In the genomic region with DNA sequence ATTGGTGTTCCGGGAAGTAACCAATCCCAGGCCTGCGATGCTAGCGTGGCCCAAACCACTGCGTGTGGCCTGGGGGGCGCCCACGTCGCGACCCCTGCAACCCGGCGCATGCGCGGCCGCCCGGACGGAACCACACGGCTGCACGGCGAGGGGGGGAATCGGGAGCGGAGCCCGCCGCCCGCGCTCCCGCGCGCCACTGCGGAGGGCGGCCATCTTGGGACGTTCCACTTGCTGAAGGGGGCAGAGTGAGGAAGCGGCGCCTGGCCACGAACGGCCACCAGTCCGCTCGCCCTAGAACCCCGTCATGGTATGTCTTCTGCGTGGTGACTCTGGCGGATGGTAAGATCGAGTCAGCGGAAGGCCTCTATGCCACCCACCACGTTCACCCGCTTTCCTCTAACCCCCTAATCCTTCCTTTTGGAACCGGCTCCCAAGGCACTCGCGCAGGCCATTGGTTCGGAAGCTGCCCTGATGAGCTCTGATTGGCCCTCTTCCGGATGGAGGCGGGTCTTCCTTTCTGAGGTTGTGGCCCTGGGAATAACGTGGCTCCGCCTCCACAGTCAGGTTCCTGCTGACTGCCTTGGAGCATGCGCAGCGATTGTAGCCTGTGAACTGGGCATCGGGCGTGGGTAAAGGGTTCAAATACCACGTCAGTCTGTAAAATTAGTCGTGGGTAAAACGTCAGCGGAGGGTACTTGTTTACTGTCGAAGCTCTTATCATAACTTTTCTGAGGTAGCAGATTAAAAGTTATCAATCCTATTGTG, we compare ENCODE assay signal across 8 mouse cellular contexts. TPM values are rescaled to one million over a fixed set of nuclear protein-coding genes. Genes with fewer than 3 reads are reported as not detected.
DNase-seq lines count a peak whose midpoint lies in the region; ATAC-seq lines count a peak whose summit lies in the region.
"Not testable (repeated sequence)": the region's sequence is repeated elsewhere in the genome, so short reads cannot be mapped to it uniquely, and the experiment has no call there.

A gene (plus strand): TSS at position 199 of the 765 bp plus-strand sequence.

- H3K36me3 ChIP-seq in hindbrain, embryonic 12.5 days: not testable (repeated sequence)

- H3K27ac ChIP-seq in hindbrain, embryonic 12.5 days: not testable (repeated sequence)

- not testable (repeated sequence) for H3K9me3 ChIP-seq in hindbrain, embryonic 12.5 days (replicated peaks)

- DNase-seq in Muller cell, postnatal 12 days (ENCODE audit: inconsistent ontology term): peak; percentile 93
- DNase-seq in cerebellum, postnatal 10 days: peak; percentile 94 to 97
- DNase-seq in frontal cortex, postnatal 10 days (ENCODE audit: low spot score in 2 of 2): peak; percentile 91 to 93
- peak; percentile 89 to 96 for DNase-seq in layer of hippocampus, postnatal 14 days (ENCODE audit: low spot score in 2 of 2)
- peak; percentile 92 for DNase-seq in lung, postnatal 14 days
- peak; percentile 89 for DNase-seq in retina, adult 2 months (ENCODE audit: low read depth, low spot score)
- peak; percentile 87 to 93 for DNase-seq in thymus, postnatal 36 days

- H3K4me2 ChIP-seq in hindbrain, embryonic 12.5 days (replicated peaks): peak within 1 kb of the TSS; percentile 49

- ATAC-seq in hindbrain, embryonic 12.5 days (ENCODE audit: low FRiP score): peak; percentile 98

- WGBS in hindbrain, embryonic 12.5 days: 17% methylated on average over 36 of the region's 60 CpGs

- H3K27me3 ChIP-seq in hindbrain, embryonic 12.5 days: not testable (repeated sequence)

- peak within 1 kb of the TSS; percentile 47 for H3K9ac ChIP-seq in hindbrain, embryonic 12.5 days

- H3K4me3 ChIP-seq in hindbrain, embryonic 12.5 days: peak within 1 kb of the TSS; percentile 25

- not testable (repeated sequence) for H3K4me1 ChIP-seq in hindbrain, embryonic 12.5 days

RNA-seq across cellular contexts. Expression of the gene that starts here (rescaled TPM):
- 23.6 and 30.0 TPM in 2 replicates for polyA plus RNA-seq in hindbrain, embryonic 12.5 days (2016; fragmentation: Nextera tagmentation; extraction: Ambion mirVana)
- total RNA-seq in layer of hippocampus, postnatal 14 days (2021): 10 to 100 TPM; 47.7 to 48.1 TPM
